Mouse (Mus musculus) testis, postnatal 10 days (tissue): ENCODE measurements at regions not wholly inside any gene's neighbourhood (a gene's known extent, or its start where the extent isn't known, plus 50 kb on each side); places are given as distances from the start of the nearest gene placed in this dataset.

Source experiments
- DNase-seq: peaks from one replicate; pipeline ENCODE4 v3.0.0; 2021; ENCODE audit warnings: low spot score

DNA sequence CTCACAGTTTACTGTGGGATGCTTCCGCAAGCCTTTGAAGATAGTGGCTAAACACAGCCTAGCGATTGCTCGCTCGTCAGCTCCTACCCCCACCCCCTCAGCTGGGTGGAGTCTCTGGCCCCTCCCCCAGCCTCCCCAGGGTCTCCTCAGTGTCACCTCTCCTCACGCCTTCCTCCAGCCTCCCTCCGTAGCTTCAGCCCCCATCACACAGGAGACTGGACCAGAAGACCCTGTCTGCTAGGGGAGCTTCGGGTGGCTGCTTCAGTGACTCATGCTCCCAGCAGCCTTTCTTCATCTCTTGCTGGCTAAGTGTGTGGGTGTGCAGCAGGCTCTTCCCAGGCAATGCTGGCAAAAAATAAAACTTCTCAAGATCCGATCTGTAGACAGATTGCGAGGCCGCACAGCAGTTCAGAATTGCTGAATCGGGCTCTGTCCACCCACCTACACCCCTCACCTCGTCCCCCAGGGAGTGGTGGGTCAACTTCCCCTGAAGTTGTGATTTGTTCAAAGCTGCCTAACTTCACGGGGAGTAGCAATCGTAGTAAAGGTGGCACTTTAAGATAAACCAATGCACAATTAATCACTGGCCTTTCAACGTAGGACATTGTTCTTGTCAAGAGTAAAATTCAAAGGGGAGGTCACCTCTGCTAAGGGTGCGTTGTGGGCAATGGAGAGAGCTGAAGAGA is 61.2 kb upstream of the Ankrd28 start:
- DNase-seq, result peak; percentile 71

DNA sequence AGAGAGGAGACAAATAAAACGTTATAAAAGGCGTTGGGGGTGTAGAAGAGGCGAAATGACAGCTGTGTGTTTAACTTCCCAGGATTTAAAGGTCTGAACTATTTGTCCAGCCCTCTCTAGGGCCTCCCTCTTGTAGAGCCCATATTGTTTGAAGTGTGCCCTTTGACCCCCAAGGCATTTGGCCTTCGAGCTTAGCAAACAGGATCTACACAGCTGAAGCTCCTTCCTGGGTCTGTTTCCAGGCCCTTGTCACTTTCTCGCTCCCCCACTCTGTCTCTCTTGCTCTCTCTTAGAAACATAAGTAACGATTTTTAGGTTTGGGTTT is 61.7 kb upstream of the Ankrd28 start:
- no peak for DNase-seq

DNA sequence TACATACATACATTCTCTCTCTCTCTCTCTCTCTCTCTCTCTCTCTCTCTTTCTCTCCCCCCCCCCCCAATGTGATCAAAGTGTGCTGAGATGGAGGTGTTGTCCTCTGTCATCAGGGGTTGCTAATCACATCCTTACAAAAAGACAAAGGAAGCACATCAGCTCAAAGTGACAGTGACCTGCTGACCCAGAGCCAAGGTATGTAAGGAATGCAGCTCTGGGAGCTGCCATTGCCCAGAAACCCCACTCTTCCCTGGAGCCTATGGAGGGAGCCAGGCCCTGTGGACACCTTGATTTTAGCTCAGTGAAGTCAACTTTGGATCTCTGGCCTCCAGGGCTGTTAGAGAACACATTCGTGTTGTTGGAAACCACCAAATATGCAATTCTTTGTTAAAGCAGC is 66.0 kb upstream of the Ankrd28 start:
- DNase-seq, result no peak

DNA sequence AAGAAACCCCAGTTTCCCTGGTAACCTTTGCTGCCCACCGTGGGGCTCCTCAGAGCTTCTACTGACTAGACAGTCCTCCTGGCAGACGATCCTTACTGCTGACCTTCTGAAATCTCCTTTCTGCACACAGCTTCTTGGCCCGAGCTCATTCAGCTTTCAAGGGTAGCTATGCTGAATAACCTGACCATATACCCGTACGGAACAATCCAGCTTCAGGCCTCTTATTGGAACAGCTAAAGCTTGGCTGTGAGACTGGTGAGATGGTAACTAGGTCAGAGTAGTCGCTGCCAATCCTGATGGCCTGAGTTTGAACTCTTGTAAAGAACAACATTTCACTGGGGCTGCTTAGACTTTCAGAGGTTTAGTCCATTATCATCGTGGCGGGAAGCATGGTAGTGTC is 69.1 kb upstream of the Ankrd28 start:
- no peak for DNase-seq

DNA sequence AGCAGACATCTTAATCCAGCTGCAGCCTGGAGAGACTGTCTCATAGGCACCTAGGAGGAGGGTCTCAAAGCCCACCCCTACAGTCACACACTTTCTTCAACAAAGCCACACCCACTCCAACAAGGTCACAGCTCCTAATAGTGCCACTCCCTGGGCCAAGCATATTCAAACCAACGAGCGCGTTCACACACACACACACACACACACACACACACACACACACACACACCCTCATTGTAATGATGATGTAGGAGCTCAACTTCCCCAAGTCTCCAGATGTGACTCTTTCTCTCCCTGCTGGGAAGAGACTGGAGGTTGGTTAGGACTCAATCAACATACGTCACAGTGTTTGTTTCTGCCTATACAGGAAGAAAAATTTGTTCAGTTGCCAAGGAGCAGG is 69.5 kb upstream of the Ankrd28 start:
- DNase-seq, result no peak

DNA sequence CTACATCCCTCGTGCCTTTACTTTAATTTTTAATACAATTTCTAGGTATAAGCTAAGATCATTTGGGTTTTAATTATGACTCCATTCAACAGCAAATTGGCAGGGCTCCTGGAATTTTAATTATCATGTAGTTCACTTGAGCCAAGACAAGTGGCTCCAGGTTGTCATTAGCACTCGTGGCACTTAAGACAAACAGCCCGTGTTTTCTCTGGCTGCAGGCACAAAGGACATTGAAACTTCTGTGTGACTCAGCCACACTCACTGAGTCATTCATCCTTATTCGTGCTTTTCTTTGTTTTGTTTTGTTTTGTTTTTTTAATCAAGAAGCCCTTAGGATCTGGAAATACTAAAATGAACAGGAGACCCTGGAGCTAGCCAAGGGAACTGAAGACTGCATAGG is 71.5 kb upstream of the Ankrd28 start:
- DNase-seq, result no peak

DNA sequence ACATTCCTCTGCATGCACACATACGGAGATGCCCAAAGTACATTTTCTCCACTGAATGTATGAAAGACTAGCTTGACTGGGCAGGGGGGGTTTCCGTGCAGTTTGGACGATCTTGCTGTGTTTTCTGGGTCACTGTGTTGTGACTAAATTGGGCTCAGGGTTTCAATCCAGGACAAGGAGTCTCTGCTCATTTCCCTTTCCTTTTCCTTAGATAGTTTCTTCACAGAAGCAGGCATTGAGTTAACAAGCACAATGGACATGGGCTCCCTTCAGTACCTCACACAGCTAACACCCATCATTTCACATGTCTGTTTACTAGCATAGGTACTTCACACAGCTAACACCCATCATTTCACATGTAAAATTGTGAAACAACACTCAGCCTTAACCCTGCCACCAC is 73.2 kb upstream of the Ankrd28 start:
- DNase-seq, result no peak

DNA sequence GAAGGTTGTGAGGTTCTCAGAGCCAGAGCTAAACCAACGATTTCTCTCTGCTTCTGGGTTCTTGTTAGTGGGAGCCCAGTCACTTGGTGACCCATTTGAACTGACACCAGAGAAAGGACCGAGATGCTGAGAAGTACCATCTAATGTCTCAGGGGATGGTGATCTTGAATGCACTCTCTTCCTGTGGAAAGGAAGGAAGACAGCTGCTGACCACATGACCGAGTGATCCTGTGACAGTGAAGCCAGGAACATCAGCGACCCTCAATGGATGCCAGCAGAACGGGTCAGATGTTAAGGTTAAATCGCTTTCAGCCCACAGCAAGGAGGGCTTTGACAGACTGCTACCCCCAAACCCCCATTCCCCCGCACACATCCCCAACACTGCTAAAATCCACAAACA is 78.1 kb upstream of the Ankrd28 start:
- DNase-seq, result no peak

DNA sequence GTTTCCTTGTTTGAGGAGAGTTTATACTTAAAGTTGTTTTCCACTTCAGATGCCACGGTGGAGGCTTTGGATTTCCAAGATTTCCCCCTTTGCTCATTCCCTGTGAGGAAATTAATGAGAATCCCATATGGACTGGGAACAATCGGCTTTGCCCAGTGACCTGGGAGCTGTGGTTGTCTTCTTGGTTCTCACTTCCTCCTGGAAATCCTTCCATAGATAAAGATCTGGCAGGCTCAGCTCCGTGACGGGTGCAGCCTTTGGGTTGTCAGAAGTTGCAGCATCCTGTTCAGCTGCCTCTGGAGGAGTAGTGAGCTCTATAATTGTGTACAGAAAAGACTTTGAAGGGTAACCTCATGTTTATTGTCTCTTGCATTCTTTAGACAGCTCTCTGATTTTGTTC is 78.8 kb upstream of the Ankrd28 start:
- no peak for DNase-seq

DNA sequence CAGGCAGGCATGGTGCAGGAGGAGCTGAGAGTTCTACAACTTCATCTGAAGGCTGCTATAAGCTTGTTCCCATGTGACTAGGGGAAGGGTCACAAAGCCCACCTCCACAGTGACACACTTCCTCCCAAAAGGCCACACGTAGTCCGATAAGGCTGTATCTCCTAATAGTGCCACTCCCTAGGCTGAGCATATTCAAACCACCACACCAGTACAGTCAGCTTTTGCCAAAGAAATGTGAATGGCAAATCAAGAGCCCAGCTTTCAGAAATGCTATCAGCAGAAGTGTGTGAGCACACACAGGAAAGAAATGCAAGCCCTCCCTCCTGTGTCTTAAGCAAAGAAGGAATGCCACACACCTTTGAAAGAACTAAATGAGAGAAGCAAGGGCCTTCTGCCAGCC is 80.4 kb upstream of the Ankrd28 start:
- no peak for DNase-seq

DNA sequence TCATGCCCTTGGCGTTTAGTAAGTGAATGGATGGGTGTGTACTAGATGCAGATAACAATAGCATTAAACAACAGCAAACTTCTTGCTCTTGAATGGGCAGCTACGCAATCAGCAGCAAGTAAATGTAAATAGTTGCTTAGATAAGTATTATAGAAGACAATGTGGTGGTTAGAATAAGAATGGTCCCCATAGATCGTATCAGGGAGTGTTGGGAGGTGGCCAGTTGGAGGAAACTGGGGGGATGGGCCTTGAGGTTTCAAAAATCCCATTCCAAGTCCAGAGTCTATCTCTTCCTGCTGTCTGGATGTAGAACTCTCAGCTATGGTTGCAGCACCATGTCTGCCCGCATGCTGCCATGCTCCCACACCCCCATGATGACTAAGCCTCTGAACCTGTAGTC is 88.0 kb upstream of the Ankrd28 start:
- DNase-seq, result no peak

DNA sequence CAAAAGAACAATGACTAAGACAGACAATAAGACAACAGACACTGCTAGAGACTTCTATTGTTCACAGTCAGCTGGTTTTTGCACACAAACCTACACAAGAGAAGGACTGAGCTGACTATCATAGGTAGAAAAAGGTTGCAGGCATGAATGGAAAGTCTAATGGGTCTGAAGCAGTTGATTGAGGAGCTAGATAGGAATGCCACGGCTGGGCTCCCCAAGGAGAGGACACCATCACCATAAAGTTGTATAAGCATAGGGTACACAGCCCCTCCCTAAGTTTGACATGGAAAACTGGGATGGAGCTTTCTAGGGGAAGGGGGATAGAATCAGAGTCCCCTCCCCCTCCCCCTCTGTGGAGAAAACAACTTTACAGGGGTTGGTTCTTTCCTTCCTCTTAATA is 88.5 kb upstream of the Ankrd28 start:
- no peak for DNase-seq

DNA sequence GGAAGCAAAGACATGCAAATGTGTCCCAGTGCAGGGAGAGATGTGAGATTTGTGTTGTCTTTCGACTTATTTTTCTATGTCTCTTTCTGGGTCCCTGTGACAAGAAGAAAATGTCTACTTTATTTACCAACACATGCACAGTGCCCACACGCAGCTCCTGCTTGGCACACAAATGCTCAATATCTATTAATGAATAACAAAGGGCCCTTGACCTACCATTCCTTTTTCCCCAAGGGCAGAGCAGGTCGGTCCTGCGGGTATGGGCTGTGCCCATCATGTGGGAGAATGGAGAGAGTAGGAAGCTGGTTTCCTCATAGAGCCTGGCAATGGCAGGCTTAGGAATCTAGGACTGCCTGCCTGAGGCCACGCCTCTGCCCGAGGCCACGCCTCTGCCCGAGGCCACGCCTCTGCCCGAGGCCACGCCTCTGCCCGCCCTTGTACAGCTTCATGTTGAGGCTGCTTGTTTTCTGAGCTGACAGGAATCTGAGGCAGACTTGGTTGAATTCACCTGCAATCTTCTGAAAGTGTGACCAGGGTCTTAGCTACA is 98.8 kb upstream of the Ankrd28 start:
- no peak for DNase-seq

DNA sequence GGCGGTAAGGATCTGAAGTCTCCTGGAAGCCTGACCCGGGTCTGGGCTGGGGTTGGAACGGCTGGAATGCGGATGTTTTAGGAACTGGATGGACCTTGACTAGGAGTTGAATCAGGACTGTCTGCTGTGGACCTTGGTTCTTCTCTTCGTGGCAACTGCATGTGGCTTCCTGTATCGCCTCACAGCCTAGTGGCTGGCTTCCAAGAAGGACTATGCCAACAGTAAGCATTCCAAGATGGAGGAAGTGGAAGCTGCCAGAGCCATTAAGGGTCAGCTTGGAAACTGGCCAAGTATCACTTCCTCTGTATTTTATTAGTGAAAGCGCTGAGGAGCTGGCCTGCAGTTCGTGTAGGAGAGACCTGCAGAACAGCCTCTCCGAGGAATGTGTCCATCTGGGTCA is 98.4 kb upstream of the Galnt15 start:
- peak; percentile 60 for DNase-seq

DNA sequence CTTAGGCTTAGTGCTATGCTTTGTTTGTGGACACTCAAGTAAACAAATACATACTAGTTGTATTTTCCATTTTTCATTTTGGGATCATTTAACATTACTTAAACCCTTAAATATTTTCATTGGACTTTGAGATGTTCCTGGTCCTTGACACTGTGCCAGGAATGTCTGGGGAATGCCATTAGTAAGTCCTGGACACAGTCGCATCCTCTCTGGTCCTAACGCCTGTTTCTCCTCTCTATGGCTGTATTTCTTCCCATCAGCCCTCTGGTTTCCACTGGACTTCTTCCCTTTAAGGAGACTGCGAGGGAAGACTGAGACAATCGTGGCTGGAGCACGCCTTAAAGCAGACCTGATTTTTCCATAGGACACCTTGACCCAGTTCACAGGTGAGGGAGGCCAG is 96.8 kb upstream of the Galnt15 start:
- DNase-seq, result no peak

DNA sequence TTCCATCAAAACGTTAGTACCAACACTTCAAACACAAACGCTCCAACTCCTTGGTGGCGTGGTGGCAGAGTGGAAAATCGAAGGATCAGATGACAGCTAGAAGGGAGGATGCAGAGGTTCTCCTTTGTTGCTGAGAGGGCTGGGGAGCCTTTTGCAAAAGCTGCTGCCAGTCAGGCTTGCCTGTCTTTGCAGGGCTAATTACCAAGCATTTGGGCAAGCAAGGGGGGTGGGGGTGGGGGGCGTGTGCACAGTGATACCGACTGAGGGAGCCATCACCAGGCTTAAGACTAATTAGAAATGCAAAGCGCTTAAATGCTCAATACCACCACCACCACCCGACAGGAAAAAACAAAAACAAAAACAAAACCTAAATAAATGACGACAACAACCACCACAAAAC is 95.3 kb upstream of the Galnt15 start:
- no peak for DNase-seq

DNA sequence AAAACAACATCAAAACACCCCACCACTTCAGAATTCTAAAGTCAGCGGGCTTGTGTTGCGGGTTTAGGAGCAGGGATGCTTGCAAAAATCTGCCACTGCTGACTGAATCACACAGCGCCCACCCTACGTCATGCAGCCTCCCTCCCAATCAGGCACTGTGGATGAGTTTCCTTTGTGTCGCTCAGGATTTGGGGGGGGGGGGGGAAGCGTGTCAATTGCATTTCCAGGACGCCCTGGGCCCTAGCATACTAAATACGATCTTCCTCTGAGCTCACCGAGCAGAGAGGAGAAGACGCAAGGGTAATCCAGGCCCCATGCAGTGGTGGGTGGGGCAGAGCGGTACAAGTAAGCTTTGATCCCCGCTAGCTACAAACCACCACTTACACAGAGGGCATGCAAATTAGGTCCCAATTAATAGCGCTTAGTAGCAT is 94.9 kb upstream of the Galnt15 start:
- no peak for DNase-seq

DNA sequence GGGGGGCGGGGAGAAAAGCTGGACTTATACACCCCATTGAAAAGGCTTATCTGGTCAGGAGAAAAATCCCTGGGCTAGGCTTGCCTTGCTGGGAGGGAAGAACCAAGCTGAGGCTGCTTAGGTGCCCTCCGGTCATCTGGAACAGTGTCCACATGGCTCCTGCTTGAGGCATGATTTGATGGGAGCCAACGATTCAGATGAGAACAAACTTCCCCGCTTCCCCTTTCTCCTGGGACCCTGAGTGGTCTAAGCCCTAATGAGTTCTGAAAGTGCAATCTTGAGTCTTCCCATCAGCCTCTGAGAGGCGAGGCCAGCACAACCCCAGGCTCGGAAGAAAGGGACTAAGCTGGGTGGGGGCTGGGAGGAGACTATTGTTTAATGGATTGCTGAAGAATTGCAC is 94.5 kb upstream of the Galnt15 start:
- no peak for DNase-seq

DNA sequence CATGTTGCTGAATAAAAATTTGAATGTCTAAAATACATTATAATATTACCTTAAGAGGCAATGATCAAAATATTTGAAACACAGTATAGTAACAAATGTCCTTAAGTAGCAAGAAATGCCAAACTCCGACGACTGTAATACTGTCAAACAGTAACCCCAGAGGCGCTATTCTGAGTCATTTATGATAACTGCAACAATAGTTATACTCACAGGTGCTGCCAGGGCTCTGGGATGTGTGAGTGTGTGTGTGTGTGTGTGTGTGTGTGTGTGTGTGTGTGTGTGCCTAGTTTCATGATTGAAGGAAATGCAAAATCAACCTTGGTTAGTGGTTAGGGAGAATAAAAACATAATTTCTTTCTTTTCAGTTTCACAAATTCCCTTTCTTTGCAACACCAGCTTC is 94.0 kb upstream of the Galnt15 start:
- no peak for DNase-seq

DNA sequence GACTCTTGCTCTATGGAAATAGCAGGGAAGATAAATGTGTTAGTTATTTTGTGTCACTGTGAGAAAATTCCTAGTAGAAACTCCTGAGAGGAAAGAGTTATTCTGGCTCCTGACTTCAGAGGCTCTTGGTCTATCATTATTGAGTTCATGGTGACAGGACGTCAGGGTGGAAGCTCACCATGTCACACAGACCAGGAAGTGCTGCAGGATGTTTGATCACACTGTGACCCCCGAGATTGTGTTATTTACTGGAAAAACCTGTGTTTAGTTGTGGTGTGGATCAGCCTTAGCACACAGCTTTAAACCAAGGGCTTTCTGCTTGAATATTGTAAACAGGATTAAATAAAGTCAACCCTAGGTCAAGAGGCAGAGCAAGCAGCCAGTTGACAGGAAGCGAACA is 93.4 kb upstream of the Galnt15 start:
- no peak for DNase-seq

DNA sequence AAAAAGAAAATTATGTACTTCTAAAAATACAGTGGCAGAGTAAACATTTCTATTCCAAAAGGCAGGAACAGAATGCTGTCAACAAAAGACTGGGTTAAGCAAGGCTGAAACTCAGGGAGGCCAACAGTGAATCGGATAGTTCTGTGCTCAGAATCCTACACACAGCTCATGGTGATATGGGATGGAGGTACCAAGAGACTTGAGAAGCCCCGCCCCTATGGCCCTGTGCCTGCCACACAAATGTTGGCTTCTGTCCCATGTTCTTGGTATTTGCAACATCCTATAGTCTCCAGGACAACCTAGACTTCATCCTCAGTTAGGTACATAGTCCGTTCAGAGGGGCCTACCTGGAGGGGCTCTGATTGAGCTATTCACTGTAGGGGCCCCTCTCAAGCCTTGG is 92.2 kb upstream of the Galnt15 start:
- no peak for DNase-seq

DNA sequence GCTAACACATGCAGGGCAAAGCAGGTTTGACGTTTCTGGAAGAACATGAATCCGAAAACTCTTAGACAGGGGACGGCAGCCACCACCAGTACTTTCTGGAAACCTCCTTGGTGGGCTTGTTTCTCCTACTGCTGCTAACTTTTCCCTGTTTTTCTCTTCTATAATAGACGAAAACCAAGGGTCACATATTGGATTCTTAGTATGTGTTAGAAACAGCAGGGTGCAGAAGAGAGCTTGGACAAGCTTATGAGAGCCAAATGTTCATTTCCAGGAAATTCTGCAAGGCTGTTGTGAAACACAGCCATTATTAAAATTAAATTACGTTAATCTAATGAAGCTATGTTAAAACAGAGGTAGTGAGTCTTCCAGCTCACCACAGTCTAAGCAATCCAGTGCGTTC is 87.9 kb upstream of the Galnt15 start:
- no peak for DNase-seq

DNA sequence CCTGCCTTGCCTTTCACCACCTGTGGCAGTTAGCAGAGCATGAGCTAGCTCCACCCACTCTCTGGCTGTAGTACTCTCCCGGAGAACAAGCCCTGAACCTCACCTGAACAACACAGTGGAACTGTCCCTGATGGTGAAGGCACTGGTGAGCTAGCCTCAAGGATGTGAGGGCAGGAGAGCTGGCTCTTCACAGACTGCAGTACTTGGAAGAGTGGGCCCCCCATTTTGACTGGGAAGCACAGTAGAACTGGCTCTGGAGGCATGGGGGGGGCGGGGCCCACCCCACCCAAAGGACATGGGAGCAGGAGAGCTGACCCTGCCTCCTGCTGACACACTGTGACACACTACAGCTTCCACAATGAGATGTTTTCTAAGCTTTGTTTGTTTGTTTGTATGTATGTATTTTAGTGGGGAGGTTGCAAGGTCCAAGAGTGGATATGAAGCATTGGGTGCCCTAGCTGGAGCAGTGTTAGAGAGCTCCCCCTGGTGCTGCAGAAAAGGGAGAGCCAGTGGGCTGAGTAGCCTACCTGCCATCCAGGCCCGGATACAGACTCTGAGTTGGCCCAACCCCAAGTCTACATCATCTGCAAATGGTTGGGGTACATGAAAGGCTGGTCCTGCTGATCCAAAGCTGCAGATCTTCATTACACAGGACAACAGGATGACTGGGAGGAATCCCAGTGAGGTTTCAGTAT is 86.4 kb upstream of the Galnt15 start:
- DNase-seq, result no peak

DNA sequence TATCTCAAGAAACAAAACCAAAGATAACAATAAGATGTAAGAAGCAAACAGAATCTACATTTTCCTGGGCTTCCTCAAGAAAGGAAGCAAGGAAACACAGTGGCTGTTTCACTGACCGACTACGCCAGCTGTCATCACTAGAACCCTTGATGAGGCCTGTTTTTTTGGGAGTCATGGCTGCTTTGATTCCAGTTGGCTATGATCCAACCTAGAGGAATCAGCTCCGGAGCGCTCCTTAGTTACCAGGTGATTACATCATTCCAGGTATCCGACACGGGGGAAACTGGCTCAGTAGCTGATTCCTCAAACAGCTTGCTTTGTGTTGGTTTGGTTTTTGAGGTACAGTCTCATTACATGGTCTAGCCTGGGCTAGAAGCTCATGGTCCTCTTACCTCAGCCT is 84.1 kb upstream of the Galnt15 start:
- DNase-seq, result no peak
